Mouse (Mus musculus) erythroblast, embryonic 14.5 days (primary cell): Measurements from ENCODE around the gene Fto.

Experiments
- GATA1 ChIP-seq: IDR thresholded peaks from 2 replicates; pipeline ENCODE4 v1.6.1; 2012; ENCODE audit warnings: low read length, inconsistent platforms, mixed read lengths
- TAL1 ChIP-seq: IDR thresholded peaks from 3 replicates; pipeline ENCODE4 v1.6.1; 2012; ENCODE audit warnings: low read length, inconsistent platforms, mixed read lengths

GRCm38 (mm10) chr8:91436036-91436435 lies 122.7 kb downstream of the Fto start:
- TF ChIP-seq GATA1 (no peak), TAL1 (no peak)
